Mouse (Mus musculus) urinary bladder, postnatal 10 days (tissue): ENCODE results near the gene Prss40.
"Not testable (repeated sequence)": the region's sequence is repeated elsewhere in the genome, so short reads cannot be mapped to it uniquely, and the experiment has no call there.

Experiments
- DNase-seq: peaks from one replicate; pipeline ENCODE4 v3.0.0; 2022; ENCODE audit warnings: low spot score

Gene Prss40

DNA sequence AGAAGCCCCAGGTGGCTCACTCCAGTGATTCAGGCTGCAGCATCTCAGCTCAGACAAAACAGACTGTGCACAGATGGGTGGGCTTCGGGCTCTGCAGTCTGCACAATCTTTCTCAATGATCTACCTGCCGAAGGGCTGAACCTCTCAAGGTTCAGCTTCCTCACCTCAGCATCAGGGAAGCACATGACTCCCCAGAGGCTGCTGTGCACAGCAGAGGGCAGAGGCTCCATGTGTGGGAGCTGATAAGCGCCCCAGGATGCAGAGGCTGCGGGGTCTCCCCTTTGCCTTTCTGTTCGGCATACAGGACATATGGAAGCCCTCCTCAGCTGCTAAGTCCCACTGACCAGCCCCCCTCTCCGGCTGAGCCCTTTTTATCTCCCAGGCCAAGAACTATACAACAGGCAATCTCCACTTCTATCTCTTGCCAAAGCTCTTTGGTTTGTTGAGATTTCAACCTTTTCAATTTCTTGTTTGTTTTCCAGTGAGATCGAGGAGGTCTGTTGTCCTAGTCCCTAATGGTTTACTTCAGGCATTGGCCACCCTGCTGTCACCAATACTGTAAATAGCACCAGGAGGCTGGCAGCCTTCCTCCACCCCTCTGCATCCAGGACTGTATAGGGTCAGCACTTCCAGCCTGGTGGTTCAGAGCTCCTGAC lies 25.6 kb downstream of the Prss40 start, which contains the start of gene Cfc1:
Cfc1 (plus strand) TSS at position 606 of the 656 bp plus-strand sequence.
- not testable (repeated sequence) for DNase-seq

DNA sequence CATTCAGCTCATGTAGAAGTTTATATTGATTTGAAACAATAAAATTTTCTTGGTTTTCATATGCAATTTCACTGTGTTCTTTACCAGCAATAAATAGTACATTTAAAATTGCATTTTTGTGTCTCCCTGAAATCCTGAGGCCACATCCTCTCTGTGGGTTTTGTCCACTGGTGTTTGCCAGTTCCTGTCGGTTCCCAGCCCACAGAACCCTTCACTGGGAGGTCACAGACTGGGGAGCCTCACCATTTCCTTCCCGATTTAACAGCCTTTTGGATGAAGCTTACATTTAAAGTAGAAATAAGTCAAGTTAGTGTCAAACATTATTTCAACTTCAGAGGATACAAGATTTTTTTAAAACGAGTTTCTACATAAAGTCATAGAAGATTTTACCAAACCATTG lies 26.2 kb downstream of the Prss40 start:
- not testable (repeated sequence) for DNase-seq

DNA sequence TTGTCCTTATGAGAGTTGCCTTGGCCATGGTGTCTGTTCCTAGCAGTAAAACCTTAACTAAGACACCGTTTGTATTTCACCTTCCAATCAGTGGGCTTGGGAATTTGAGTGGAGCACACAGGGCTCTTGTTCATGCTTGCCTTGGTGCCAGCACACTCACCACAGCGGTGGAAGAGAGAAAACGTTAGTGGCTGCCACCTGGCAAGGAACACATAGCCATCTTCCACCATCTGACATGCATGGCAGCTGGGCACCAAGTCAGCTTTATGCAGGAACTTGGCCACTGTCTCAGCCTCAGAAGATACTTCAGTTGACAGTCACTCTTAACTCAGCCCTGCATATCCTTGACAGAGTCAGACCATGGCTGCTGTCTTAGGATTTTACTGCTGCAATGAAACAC lies 37.1 kb downstream of the Prss40 start:
- DNase-seq: no peak

DNA sequence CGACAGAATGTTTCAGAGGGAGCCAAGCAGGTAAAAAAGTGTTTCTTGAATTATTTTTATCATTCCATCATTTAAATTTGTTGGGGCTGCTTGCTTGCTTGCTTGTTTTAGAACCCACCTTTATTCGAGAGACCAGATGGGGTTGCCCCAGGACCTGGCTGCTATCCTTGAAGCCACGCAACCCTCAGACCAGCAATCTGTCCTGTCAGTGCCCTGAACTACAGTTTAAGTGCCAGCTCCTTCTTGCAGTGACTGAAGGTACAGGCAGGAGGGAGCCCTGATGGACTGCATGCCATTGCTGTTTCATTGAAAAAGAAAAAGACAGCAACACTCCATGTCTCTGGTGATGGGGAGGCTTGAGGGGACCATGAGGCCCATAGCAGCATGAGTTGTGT lies 37.9 kb downstream of the Prss40 start:
- DNase-seq: no peak

DNA sequence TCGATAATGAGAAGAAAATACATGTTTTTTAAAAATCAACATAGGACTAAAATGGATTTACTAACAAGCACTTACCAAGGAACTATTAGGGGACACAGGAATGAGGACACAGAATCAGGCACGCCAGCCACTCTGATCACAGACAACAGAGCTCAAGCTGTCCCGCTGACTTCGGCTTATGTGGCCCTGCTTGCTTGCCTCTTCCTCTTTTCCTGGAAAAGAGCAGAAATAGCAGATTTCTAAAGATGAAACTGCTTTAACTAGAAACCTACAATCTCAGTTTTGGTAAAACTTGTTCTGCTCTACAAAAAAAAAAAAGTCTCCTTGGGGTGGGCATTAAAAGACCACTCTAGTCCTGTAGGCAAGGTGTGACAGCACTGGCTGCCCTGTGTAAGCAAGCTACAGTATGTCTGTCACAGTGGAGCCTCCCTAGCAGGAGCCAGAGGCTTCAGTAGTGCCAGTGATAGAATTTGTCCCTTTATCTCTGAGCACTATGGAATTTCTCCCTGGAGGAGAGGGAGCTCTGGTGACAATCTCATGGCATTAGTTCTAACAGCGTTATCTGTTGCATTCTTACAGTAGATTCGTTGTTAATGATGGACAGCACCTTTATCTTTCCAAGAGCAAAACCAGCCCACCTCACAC lies 38.4 kb downstream of the Prss40 start:
- no peak for DNase-seq

DNA sequence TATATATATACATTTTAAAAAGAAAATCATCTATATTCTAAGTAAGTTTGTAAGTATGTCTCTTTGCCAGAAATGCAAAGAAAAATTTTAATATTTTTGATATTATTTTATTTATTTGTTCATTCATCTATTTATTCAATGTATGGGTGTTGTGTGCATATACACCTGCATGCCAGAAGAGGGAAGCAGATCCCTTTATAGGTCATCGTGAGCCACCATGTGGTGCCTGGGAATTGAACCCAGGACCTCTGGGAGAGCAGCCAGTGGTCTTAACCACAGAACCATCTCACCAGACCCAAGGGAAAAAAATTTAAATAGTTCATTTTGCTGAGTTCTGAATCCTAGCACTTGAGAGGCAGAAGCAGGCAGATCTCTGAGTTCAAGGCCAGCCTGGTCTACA lies 42.5 kb downstream of the Prss40 start:
- no peak for DNase-seq

DNA sequence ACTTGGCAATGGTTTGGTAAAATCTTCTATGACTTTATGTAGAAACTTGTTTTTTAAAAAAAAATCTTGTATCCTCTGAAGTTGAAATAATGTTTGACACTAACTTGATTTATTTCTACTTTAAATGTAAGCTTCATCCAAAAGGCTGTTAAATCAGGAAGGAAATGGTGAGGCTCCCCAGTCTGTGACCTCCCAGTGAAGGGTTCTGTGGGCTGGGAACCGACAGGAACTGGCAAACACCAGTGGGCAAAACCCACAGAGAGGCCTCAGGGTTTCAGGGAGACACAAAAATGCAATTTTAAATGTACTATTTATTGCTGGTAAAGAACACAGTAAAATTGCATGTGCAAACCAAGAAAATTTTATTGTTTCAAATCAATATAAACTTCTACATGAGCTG lies 42.9 kb downstream of the Prss40 start:
- DNase-seq: not testable (repeated sequence)

DNA sequence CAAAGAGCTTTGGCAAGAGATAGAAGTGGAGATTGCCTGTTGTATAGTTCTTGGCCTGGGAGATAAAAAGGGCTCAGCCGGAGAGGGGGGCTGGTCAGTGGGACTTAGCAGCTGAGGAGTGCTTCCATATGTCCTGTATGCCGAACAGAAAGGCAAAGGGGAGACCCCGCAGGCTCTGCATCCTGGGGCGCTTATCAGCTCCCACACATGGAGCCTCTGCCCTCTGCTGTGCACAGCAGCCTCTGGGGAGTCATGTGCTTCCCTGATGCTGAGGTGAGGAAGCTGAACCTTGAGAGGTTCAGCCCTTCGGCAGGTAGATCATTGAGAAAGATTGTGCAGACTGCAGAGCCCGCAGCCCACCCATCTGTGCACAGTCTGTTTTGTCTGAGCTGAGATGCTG lies 43.4 kb downstream of the Prss40 start:
- not testable (repeated sequence) for DNase-seq

DNA sequence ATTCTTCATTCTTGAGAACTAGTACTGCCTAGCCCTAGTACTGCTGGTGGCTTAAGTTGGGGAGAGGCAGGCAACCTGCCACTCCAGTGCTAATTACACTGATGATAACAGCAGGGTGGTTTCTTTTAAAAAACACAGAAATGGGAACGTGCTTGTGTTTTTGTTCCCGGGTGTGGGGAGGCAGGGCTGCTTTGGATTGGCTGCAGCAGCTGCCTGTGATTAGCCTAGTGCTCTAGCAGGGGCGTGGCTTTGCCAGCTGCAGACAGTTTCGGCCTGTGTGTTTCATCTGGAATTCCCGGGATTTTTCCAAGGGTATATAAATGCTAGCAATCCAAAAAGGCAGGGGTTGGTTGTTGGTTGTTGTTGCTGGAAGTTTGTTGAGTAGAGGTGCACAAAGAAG lies 44.1 kb downstream of the Prss40 start:
- no peak for DNase-seq

DNA sequence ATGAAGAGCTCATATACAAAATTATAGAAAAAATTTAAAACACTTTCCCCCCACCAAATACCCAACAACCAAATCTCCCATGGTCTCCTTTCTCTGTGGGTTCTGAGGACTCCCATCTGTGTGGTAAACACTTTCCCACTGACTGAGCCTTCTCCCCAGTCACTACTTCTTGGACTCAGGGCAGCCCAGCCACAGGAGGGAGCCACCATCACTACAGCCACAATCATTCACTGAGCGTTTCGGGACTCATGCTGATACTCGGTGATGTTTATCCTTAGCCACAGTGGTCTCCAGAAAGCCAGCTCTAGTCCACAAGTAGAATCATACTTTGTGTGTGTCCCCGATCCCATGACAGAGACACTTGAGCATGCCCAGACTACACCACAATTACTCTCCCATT lies 47.7 kb downstream of the Prss40 start:
- no peak for DNase-seq

DNA sequence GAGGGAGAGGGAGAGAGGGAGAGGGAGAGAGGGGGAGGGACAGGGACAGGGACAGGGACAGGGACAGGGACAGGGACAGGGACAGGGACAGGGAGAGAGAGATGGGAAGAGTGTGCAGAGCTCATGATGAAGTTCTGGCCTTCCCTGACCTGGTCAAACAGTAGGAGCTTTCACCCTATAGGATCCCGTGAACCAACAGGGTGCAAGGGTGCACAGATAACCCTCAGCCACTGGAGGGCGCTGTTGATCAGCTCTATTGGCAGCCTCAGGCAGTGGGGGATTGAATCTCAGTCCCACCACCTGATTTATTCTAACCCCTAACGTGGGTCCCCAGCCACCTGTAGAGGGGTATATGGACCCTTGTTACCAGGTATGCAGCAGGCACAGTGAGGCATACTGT lies 49.7 kb downstream of the Prss40 start:
- DNase-seq: no peak

DNA sequence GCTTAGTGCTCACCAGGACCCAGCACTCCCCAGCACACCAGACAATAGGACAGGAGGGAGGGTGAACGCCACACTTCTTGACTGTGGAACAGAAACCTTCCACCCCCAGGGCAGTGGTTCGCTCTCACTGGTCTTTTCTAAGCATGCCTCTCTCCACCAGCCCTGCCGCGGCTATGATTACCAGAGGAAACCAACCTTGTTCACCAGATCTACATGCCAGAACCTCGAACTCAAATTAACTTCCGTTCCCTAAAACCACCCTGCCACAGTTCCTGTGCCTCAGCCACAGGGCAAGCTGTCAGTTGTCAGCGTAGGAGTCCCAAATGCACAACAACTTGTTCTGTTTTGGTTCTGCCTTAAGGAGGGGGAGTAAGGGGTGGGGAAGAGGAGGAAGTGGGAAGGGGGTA lies 50.2 kb downstream of the Prss40 start:
- DNase-seq: no peak

DNA sequence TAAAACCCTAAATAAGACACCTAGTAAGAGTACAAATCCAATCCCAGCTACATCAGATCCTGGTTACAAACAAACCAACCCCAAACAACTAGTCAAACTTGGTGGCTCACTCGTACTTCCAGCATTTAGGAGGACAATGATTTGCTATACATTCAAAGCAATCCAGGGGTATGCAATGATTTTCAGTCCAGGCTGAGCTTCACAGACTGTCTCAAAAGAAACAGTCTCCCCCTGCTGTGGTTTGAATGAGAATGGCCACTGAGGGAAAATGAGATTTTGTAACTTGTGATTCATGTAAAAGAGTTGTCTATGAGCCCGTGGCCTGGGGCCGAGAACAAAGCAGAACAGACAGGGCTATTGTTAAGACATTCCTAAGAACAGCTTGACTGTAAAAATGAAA lies 52.8 kb downstream of the Prss40 start:
- DNase-seq: no peak

DNA sequence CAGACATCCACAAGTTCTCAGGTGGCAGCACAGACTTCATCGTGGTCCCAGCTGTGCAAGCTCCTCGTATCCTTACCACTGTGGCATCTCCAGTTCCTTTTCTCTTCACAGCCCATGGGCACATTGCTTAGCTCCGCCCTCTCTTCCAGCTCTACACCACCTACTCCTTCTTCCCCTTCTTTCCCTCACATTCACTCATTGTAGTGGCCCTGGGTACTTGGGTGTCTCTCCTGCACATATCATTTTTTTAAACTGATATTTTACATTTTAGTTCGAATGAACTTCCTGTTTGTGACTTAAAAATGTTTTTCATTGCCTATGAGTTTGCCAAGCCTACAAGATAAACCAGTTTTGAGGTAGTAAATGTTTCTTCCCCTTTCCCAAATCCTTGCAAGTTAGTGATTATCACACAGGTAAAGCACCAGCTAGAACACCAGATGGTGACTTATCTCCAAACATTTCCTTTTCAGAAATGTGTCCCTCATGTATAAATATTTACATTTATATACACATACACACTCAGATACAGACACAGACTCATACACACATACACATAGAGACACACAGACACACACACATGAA lies 54.7 kb downstream of the Prss40 start:
- DNase-seq: no peak

DNA sequence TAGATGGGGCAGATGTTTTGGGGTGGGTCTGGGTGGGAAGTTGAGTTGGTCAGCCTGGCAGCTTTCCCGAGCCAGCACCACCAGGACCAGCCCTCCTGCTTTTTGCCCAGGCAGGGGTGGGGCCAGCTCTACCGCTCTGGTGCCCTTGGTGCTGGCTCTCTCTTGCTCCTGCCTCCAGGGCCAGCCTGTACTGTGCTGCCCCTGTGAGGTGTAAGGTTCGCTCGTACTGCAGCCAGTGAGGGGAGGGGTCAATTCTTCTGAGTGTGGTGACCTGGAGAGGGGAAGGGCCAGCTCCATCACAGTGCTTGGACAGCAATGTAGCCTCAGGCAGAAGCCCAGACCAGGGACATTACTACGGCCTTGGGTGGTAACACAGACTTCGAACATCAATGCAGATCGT lies 55.4 kb downstream of the Prss40 start:
- no peak for DNase-seq

DNA sequence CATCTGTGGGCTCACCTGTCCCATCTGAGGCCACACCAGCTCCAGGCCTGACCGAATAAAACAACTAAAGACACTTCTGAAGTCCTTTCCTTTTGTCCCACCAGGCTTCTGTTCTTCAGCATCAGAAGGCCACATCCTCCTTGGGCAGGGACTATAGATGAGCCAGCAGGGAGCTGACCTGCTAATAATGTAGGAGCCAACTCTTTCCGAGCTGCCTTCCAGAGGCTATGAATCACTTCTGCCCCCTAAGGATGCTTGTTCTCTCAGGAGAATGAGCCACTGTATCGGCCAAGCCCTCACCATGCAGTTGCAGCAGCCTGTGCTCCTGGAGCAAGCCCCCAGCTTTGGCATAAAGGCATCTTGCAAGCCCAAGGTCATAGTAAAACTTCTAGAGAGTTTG lies 57.8 kb downstream of the Prss40 start:
- DNase-seq: no peak
